Mouse (Mus musculus): ENCODE measurements at regions not wholly inside any gene's neighbourhood (a gene's known extent, or its start where the extent isn't known, plus 50 kb on each side); places are given as distances from the start of the nearest gene placed in this dataset.

DNA sequence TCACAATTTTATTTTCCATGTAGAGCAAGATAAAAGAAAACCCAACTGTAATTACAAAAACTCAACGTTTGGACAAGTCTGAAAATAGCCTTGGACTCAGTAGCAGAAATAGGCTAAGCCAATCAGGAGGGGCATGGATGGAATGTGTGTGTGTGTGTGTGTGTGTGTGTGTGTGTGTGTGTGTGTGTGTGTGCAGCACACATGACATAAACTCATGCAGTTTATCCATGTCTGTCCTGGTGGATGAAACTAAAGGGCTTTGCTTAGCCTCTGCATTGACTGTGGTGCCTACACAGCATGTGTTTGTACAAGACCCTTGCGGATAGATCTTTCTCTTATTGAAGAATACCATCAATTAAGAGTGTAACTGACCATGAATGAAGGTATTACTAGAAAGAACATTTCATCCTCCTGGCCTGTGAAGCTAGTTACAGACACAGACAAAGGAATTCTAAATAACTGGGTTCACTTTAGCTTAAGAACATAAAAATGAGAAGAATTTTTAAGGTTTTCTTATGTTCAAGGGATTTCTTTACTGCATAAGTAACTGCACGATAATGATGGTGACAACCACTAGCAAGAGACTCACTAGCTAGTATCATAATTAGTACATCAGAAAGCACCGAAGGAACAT, 361.5 kb downstream of the Tmem182 start:
- Histone ChIP-seq H3K4me1 (replicated peaks; ENCODE audit: control insufficient read depth, insufficient read depth, low read length) (peaks cover 15% of the 10 kb centered on the region), H3K9ac (replicated peaks; ENCODE audit: low read depth, low read length) (no peak overlapping the region), H3K27me3 (replicated peaks; ENCODE audit: control insufficient read depth, insufficient read depth, low read length) (no peaks in the 10 kb centered on the region), H3K27ac (ENCODE audit: low read length) (peak overlapping the region; percentile 33), H3K4me3 (replicated peaks; ENCODE audit: low read length) (no peak overlapping the region), H3K4me2 (ENCODE audit: low read length) (peak overlapping the region; percentile 22; the same call in 1 of the 2 replicates), H3K9me3 (ENCODE audit: control insufficient read depth, low read length) (no peaks in the 10 kb centered on the region), H3K36me3 (ENCODE audit: control insufficient read depth, insufficient read depth) (no peaks in the 10 kb centered on the region)
- ATAC-seq, result peak; percentile 51; the same call in 1 of the 2 replicates
- WGBS, result 15% methylated on average over 4 of the region's 4 CpGs

DNA sequence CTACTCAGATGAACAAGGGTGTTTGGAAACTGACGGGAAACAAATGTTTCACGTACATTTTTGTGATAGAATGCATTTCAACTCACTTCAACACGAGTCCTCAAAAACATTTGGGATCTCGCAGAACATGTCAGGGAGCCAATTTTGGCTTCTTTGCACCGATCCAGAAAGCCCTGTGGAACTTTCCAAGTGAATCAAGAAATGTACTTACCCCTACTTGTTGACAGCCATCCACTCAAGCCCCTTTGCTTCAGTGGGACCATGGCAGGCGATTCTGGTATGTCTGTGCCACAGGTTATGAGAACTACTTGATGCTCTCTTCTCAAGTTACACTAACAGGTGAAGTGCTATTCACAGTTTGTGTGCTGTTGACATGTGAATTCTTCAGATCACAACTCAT, 381.6 kb downstream of the Tmem182 start:
- H3K36me3 ChIP-seq (ENCODE audit: control insufficient read depth, insufficient read depth), result no peaks in the 10 kb centered on the region
- no peaks in the 10 kb centered on the region for H3K9me3 ChIP-seq (ENCODE audit: control insufficient read depth, low read length)
- WGBS, result 87% methylated on average over 6 of the region's 6 CpGs
- H3K27ac ChIP-seq (ENCODE audit: low read length), result no peak overlapping the region
- no peak overlapping the region for H3K4me3 ChIP-seq (replicated peaks; ENCODE audit: low read length)
- no peak overlapping the region for H3K9ac ChIP-seq (replicated peaks; ENCODE audit: low read depth, low read length)
- no peak for ATAC-seq
- H3K4me1 ChIP-seq (replicated peaks; ENCODE audit: control insufficient read depth, insufficient read depth, low read length), result no peaks in the 10 kb centered on the region
- no peak overlapping the region for H3K4me2 ChIP-seq (ENCODE audit: low read length)
- no peaks in the 10 kb centered on the region for H3K27me3 ChIP-seq (replicated peaks; ENCODE audit: control insufficient read depth, insufficient read depth, low read length)

DNA sequence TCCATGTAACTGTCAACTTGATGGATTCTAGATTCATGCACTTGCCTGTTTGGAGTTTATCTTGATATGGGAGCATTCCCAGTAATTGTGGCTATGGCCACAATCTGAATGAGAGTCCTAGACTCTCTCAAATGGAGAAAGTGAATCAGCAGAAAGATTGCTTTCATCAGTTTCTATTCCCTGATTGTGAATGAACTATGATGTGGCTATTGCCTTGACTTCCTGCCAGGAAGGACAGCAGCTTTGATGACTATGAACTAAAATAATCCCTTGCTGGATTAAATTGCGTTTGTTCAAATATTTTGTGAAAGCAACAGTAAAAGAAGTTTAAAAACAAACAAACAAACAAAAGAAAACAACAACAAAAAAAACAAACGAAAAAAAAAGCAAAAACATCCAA, 407.5 kb downstream of the Tmem182 start:
- H3K9ac ChIP-seq (replicated peaks; ENCODE audit: low read depth, low read length), result no peak overlapping the region
- no peak overlapping the region for H3K27ac ChIP-seq (ENCODE audit: low read length)
- H3K27me3 ChIP-seq (replicated peaks; ENCODE audit: control insufficient read depth, insufficient read depth, low read length), result no peaks in the 10 kb centered on the region
- no peak overlapping the region for H3K4me2 ChIP-seq (ENCODE audit: low read length)
- H3K9me3 ChIP-seq (ENCODE audit: control insufficient read depth, low read length), result no peaks in the 10 kb centered on the region
- no peaks in the 10 kb centered on the region for H3K4me1 ChIP-seq (replicated peaks; ENCODE audit: control insufficient read depth, insufficient read depth, low read length)
- no peak overlapping the region for H3K4me3 ChIP-seq (replicated peaks; ENCODE audit: low read length)
- WGBS, result 88% methylated on average over 2 of the region's 2 CpGs
- H3K36me3 ChIP-seq (ENCODE audit: control insufficient read depth, insufficient read depth), result no peaks in the 10 kb centered on the region
- ATAC-seq, result no peak

DNA sequence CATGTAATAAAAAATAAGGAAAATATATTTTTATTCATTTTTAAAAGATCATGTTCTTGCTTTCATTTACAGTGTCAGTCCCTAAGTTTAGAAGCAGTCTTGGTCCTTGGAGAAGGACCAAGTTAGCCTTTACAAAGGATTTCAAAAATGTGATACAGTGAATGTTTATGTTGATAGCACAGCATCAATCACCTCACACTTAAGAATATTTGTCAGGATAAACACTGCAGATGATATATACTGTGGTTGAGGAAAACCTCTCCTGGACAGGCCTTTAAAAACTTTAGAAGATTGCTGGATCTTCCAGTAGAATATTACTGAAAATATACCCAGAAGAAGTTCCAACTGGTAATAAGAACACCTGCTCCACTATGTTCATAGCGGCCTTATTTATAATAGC, 420.4 kb downstream of the Tmem182 start:
- Histone ChIP-seq H3K9me3 (ENCODE audit: control insufficient read depth, low read length) (no peaks in the 10 kb centered on the region), H3K4me2 (ENCODE audit: low read length) (no peak overlapping the region), H3K4me1 (replicated peaks; ENCODE audit: control insufficient read depth, insufficient read depth, low read length) (no peaks in the 10 kb centered on the region), H3K9ac (replicated peaks; ENCODE audit: low read depth, low read length) (no peak overlapping the region), H3K27ac (ENCODE audit: low read length) (no peak overlapping the region), H3K36me3 (ENCODE audit: control insufficient read depth, insufficient read depth) (no peaks in the 10 kb centered on the region), H3K27me3 (replicated peaks; ENCODE audit: control insufficient read depth, insufficient read depth, low read length) (no peaks in the 10 kb centered on the region), H3K4me3 (replicated peaks; ENCODE audit: low read length) (no peak overlapping the region)
- no peak for ATAC-seq
- WGBS, result 100% methylated on average over 1 of the region's 1 CpGs

DNA sequence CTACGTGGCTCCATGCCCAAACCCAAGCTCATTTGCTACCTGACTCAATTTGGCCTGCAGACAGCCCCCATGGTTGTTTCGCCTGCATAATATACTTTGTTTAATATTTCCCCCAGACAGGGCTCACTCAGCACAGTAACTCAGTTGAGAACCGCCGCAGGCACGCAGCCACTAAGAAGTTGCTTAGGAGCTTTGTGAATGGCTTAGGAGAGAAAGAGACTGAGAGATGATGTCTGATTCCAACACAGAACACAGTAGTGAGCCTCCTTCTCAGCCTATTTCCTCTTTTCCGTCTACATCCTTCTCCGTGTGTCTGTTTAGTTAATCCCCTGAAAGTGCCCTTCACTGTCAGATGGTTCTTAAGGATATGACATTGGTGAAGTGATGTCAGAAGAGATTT, 429.9 kb downstream of the Tmem182 start:
- no peak for ATAC-seq

DNA sequence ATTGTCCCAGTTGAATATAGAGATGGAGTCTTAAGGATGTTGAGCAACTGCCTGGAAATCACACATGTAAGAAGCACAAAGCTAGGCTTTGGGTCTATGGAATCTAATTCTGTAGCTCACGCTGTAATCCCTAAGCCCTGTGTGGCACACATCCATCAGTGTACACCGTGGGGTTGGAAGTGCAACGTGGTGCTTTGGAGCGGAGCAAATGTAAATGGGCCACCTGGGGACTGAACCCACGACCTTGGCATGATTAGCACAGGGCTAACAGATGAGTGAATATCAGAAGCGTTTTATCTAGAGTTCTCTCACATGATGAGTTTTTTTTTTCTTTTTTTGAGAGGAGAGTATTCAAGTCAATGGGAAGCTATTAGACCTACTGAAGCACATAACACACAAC, 437.6 kb downstream of the Tmem182 start:
- Histone ChIP-seq H3K36me3 (ENCODE audit: control insufficient read depth, insufficient read depth) (no peaks in the 10 kb centered on the region), H3K4me2 (ENCODE audit: low read length) (no peak overlapping the region), H3K4me3 (replicated peaks; ENCODE audit: low read length) (no peak overlapping the region), H3K27me3 (replicated peaks; ENCODE audit: control insufficient read depth, insufficient read depth, low read length) (no peaks in the 10 kb centered on the region), H3K4me1 (replicated peaks; ENCODE audit: control insufficient read depth, insufficient read depth, low read length) (0 out of 2 replicates have a peak, but pooled peaks cover 2% of the 10 kb centered on the region), H3K27ac (ENCODE audit: low read length) (no peak overlapping the region), H3K9me3 (ENCODE audit: control insufficient read depth, low read length) (no peaks in the 10 kb centered on the region), H3K9ac (replicated peaks; ENCODE audit: low read depth, low read length) (no peak overlapping the region)
- no peak for ATAC-seq
- 64% methylated on average over 6 of the region's 6 CpGs for WGBS

More for the DNA sequence above, 429.9 kb downstream of the Tmem182 start:
- H3K4me3 ChIP-seq (replicated peaks; ENCODE audit: low read length), result no peak overlapping the region
- H3K4me2 ChIP-seq (ENCODE audit: low read length), result no peak overlapping the region
- no peaks in the 10 kb centered on the region for H3K27me3 ChIP-seq (replicated peaks; ENCODE audit: control insufficient read depth, insufficient read depth, low read length)
- 0 out of 2 replicates have a peak, but pooled peaks cover 2% of the 10 kb centered on the region for H3K4me1 ChIP-seq (replicated peaks; ENCODE audit: control insufficient read depth, insufficient read depth, low read length)
- no peaks in the 10 kb centered on the region for H3K36me3 ChIP-seq (ENCODE audit: control insufficient read depth, insufficient read depth)
- WGBS, result 67% methylated on average over 7 of the region's 7 CpGs
- no peak overlapping the region for H3K27ac ChIP-seq (ENCODE audit: low read length)
- H3K9me3 ChIP-seq (ENCODE audit: control insufficient read depth, low read length), result no peaks in the 10 kb centered on the region
- H3K9ac ChIP-seq (replicated peaks; ENCODE audit: low read depth, low read length), result no peak overlapping the region

DNA sequence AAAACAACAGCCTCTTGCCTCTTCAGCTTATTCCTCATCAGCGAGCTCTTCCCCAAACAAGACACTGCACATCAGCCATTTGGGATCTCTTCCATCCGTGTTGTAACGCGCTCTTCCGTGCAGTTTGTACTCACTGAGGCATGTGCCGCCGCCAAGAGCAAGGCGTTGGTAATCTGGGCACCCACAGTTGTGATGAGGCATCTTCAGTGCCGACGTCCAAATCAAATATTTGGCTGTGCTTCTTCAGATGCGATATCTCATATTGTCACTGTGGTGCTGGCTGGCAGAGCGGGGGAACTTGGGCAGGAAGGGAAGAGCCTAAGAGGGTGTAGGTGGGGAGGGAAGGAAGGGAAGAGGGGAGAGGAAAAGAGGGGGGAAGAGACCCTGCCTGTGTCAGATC, 439.2 kb downstream of the Tmem182 start:
- no peak overlapping the region for H3K4me3 ChIP-seq (replicated peaks; ENCODE audit: low read length)
- no peak overlapping the region for H3K9ac ChIP-seq (replicated peaks; ENCODE audit: low read depth, low read length)
- H3K36me3 ChIP-seq (ENCODE audit: control insufficient read depth, insufficient read depth), result no peaks in the 10 kb centered on the region
- H3K9me3 ChIP-seq (ENCODE audit: control insufficient read depth, low read length), result no peaks in the 10 kb centered on the region
- peak; percentile 90 for ATAC-seq
- 80% methylated on average over 12 of the region's 12 CpGs for WGBS
- 0 out of 2 replicates have a peak, but pooled peaks cover 2% of the 10 kb centered on the region for H3K4me1 ChIP-seq (replicated peaks; ENCODE audit: control insufficient read depth, insufficient read depth, low read length)
- no peak overlapping the region for H3K27ac ChIP-seq (ENCODE audit: low read length)
- H3K4me2 ChIP-seq (ENCODE audit: low read length), result no peak overlapping the region
- H3K27me3 ChIP-seq (replicated peaks; ENCODE audit: control insufficient read depth, insufficient read depth, low read length), result no peaks in the 10 kb centered on the region

DNA sequence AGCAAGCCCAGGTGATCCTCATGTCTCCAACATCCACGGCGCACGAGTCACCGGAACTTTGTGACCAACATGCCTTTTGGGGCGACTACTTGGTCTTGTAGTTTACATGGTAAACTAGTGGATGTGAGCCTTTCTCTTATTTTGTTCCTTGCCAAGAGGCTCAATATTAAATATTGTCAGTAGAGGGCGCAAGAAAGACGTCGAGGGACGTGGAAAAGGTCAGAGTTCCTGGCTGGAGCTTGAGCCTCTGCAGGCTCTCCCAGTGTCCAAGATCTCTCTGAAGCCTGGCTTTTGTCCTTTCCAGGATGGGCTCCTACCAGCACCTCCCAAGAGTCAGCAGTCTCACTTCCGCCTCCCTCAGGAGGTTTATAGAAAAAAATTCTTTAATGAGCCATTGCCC, 458.8 kb downstream of the Tmem182 start:
- Histone ChIP-seq H3K4me3 (replicated peaks; ENCODE audit: low read length) (no peak overlapping the region), H3K9ac (replicated peaks; ENCODE audit: low read depth, low read length) (no peak overlapping the region), H3K4me2 (ENCODE audit: low read length) (no peak overlapping the region), H3K27me3 (replicated peaks; ENCODE audit: control insufficient read depth, insufficient read depth, low read length) (no peaks in the 10 kb centered on the region), H3K4me1 (replicated peaks; ENCODE audit: control insufficient read depth, insufficient read depth, low read length) (no peaks in the 10 kb centered on the region), H3K9me3 (ENCODE audit: control insufficient read depth, low read length) (no peaks in the 10 kb centered on the region), H3K36me3 (ENCODE audit: control insufficient read depth, insufficient read depth) (no peaks in the 10 kb centered on the region), H3K27ac (ENCODE audit: low read length) (no peak overlapping the region)
- no peak for ATAC-seq
- WGBS, result 31% methylated on average over 10 of the region's 10 CpGs

DNA sequence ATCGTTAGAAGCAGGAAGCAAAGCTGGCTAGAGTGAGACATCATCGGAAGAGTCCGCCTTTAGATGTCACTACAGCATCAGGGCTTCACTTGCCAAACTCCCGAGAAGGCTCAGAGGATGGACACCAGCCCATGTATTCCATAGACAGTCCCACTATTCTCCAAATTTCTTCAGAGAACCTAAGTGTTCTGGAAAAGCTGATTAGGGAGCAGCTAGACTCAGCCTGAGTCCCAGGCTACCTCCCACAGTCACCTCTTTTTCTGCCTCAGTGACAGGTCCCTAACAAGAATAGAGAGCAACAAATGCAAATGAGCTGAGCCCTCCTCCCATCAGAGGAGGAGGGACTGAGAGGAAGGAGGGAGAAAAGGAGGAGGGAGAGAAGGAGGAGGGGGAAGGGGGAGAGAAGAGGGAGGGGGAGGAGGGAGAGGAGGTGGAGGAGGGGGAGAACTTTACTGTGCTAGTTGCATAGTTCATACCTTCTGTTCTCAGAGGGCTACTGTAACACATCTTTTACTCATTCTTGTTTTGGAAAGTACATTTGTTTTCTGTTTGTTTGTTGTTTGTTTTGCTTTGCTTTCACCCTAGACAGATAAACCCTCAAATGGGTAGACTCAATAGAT, 465.8 kb downstream of the Tmem182 start:
- H3K4me1 ChIP-seq (replicated peaks; ENCODE audit: control insufficient read depth, insufficient read depth, low read length), result peaks cover 35% of the 10 kb centered on the region

More for the DNA sequence above, 465.8 kb downstream of the Tmem182 start:
- H3K27ac ChIP-seq (ENCODE audit: low read length), result peak overlapping the region; percentile 69
- WGBS, result 6% methylated on average over 4 of the region's 4 CpGs
- peak overlapping the region; percentile 26; the same call in 1 of the 2 replicates for H3K4me2 ChIP-seq (ENCODE audit: low read length)
- H3K9me3 ChIP-seq (ENCODE audit: control insufficient read depth, low read length), result no peaks in the 10 kb centered on the region
- ATAC-seq, result peak; percentile 64
- H3K9ac ChIP-seq (replicated peaks; ENCODE audit: low read depth, low read length), result 0 out of 2 replicates have a peak overlapping the region, but pooled peaks have one; percentile 6
- no peak overlapping the region for H3K4me3 ChIP-seq (replicated peaks; ENCODE audit: low read length)
- no peaks in the 10 kb centered on the region for H3K36me3 ChIP-seq (ENCODE audit: control insufficient read depth, insufficient read depth)
- H3K27me3 ChIP-seq (replicated peaks; ENCODE audit: control insufficient read depth, insufficient read depth, low read length), result no peaks in the 10 kb centered on the region

Measured in forebrain, embryonic 16.5 days (tissue).